Mouse (Mus musculus) liver, embryonic 14.5 days (tissue): ENCODE data around the gene Armc10. TPM values are rescaled to one million over a fixed set of nuclear protein-coding genes. Genes with fewer than 3 reads are reported as not detected.
"Not testable (repeated sequence)": the region's sequence is repeated elsewhere in the genome, so short reads cannot be mapped to it uniquely, and the experiment has no call there.

Experiments used
- ATAC-seq: fragments of 200-750 bp; cut with Nextera tagmentation; 2 replicates; pipeline ENCODE4 v1.8.0; 2017; ENCODE audit warnings: moderate number of reproducible peaks, mild to moderate bottlenecking, moderate library complexity; ENCODE audit not compliant: insufficient read depth
- DNase-seq, 3 experiments: peaks; one replicate each; pipeline ENCODE4 v3.0.0-alpha.2; 2012 to 2013; ENCODE audit warnings: low read depth in 3 of 3, low spot score in 3 of 3
- H3K27ac ChIP-seq: fragments of 300-500 bp; sonication (generic); 2 replicates; pipeline ENCODE4 v1.5.1; 2014; ENCODE audit warnings: moderate library complexity, mild to moderate bottlenecking, control low read depth, inconsistent platforms
- H3K27me3 ChIP-seq: fragments of 300-500 bp; sonication (generic); 2 replicates; pipeline ENCODE4 v1.6.1; 2014; ENCODE audit warnings: mild to moderate bottlenecking, low read length, moderate library complexity; ENCODE audit not compliant: control insufficient read depth, insufficient read depth
- H3K36me3 ChIP-seq: fragments of 300-500 bp; sonication (generic); replicated peaks from 2 replicates; pipeline ENCODE4 v1.6.1; 2014; ENCODE audit warnings: low read depth; ENCODE audit not compliant: control insufficient read depth, insufficient read depth
- H3K4me1 ChIP-seq, 2 experiments: fragments of 200-500 bp in 1 of 2; fragments of 300-500 bp in 1 of 2; sonication (generic) in 1 of 2; replicated peaks; 2 replicates each; pipeline ENCODE4 v1.6.1; 2012 to 2014; ENCODE audit warnings: antibody characterized with exemption in 1 of 2, inconsistent platforms in 1 of 2, low read length in 1 of 2; ENCODE audit not compliant: control insufficient read depth in 2 of 2, insufficient read depth in 2 of 2
- H3K4me2 ChIP-seq: fragments of 300-500 bp; sonication (generic); 2 replicates; pipeline ENCODE4 v1.6.1; 2014; ENCODE audit warnings: low read depth, mild to moderate bottlenecking, control low read depth, moderate library complexity
- H3K4me3 ChIP-seq, 2 experiments: fragments of 200-500 bp in 1 of 2; fragments of 300-500 bp in 1 of 2; sonication (generic) in 1 of 2; 2 replicates each; pipeline ENCODE4 v1.5.1; 2012 to 2014; ENCODE audit warnings: low read depth in 2 of 2, low read length in 2 of 2, mild to moderate bottlenecking in 2 of 2, control low read depth in 1 of 2, inconsistent platforms in 1 of 2, moderate library complexity in 1 of 2; ENCODE audit not compliant: insufficient read depth in 1 of 2
- H3K9ac ChIP-seq: fragments of 300-500 bp; sonication (generic); replicated peaks from 2 replicates; pipeline ENCODE4 v1.6.1; 2014; ENCODE audit warnings: mild to moderate bottlenecking, control low read depth, moderate library complexity
- H3K9me3 ChIP-seq: fragments of 300-500 bp; sonication (generic); 2 replicates; pipeline ENCODE4 v1.6.1; 2016; ENCODE audit warnings: low read length, mixed read lengths; ENCODE audit not compliant: control insufficient read depth
- CTCF ChIP-seq: IDR thresholded peaks from 2 replicates; pipeline ENCODE4 v1.5.1; 2016; ENCODE audit warnings: antibody characterized with exemption, low read depth, control low read depth
- EP300 ChIP-seq: IDR thresholded peaks from 2 replicates; pipeline ENCODE4 v1.6.1; 2016; ENCODE audit warnings: antibody characterized with exemption, low read depth
- WGBS: fragments of 180-500 bp; shearing (Covaris S2); extraction: QIAGEN DNeasy Blood & Tissue Kit; methylation state at CpG from one replicate; pipeline ENCODE4 v1.1.7; 2014; ENCODE audit not compliant: insufficient replicate concordance; 5-methylcytosine and 5-hydroxymethylcytosine counted together
- polyA plus RNA-seq, 2 experiments: library from polyadenylated mRNA; depleted of rRNA in 1 of 2; stranded (reverse) in 1 of 2; unstranded in 1 of 2; fragments of >200 nt; fragmentation: Nextera tagmentation in 1 of 2; extraction: Ambion mirVana in 1 of 2; gene quantifications; 2 replicates each; pipeline versions ENCODE4 v1.2.1 to v1.2.3; 2012 to 2014

The Armc10 gene
- polyA plus RNA-seq, 2 experiments, result 7.2 to 9.0 TPM

DNA sequence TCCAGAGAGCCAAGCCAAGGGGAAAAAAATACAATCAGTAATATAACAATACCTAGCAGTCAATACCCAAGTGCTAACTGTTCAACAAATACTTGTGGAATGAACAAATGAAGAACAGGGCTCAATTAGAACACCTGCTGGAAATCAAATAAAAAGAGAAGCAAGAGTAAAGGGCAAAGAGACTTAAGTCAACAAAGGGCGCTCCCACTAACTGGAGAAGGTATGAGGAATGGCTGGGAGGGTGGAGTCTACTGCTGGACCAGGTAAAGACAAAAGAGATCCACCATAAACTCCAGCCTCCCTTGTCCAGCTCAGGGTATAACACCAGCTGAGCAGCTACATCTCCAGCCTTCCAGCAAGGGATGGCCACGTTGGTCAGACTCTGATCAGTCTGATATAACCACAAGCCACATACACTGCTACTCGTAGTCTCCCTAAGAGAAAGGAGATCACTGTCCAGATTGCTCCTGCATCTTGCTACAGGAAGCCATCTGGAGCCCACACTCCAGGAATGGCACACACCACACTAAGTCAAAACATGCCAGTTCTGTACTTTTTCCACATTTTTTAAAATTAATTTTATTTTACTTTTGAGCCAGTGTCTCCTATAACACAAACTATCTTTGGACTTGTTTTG, 49.4 kb downstream of the Armc10 start:
- Histone ChIP-seq H3K4me2 (no peak overlapping the region), H3K4me3 (no peak overlapping the region), H3K27ac (no peak overlapping the region), H3K27me3 (no peaks in the 10 kb centered on the region), H3K9me3 (no peaks in the 10 kb centered on the region), H3K9ac (no peak overlapping the region), H3K4me1 (peaks cover 0 to 2% of the 10 kb centered on the region in 2 experiments; a peak in 1 of 4 replicates), H3K36me3 (no peaks in the 10 kb centered on the region)
- WGBS, result 30% methylated on average over 3 of the region's 3 CpGs
- no peak for TF ChIP-seq CTCF
- no peak for TF ChIP-seq EP300
- DNase-seq (no peak), ATAC-seq (no peak)

DNA sequence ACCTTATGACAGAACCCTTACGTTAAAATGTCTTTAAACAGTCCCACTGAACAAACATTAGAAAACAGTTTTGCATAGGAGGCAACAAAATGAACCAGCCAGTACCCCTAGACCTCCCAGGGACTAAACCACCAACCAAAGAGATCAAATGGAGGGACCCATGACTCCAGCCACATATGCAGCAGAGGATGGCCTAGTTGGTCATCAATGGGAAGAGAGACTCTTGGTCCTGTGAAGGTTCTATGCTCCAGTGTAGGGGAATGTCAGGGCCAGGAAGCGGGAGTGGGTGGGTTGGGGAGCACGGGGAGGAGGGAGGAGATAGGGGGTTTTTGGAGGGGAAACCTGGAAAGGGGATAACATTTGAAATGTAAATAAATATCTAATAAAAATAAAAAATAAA, 53.9 kb downstream of the Armc10 start:
- not testable (repeated sequence) for H3K27ac ChIP-seq, H3K4me3 ChIP-seq, H3K9ac ChIP-seq, H3K36me3 ChIP-seq, ATAC-seq, H3K9me3 ChIP-seq, H3K27me3 ChIP-seq, DNase-seq
- Histone ChIP-seq H3K4me2 (peak overlapping the region; percentile 5; the same call in 1 of the 2 replicates), H3K4me1 (peaks cover 8 to 11% of the 10 kb centered on the region in 2 experiments)
- WGBS, result 85% methylated on average over 3 of the region's 3 CpGs

DNA sequence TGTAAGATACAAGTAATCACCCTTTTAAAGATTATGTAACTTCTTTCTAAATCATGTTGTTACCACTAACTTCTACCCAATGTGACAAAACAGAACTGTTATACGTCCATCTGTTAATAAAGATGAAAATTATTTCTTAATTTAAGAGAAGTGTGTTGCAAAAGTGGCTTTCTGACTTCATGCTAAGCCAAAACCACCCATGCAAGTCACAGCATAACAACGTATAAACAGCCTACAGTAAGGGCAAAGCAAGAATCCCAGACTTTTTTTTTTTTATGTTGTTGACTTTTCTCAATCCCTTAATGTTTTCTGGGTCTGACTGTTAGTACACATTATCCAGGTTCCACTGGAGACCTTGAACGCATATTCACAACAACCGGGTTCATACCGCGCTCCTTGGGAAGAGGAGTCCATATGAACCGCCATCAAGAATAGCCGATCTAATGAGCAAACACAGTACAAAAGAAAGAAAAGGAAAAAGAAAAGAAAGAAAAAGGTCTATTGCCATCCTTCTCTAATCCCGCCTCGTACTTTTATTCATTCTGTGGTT, 54.7 kb downstream of the Armc10 start:
- Histone ChIP-seq H3K9ac (peak overlapping the region; percentile 81), H3K4me2 (peak overlapping the region; percentile 96), H3K27ac (no peak overlapping the region), H3K9me3 (no peaks in the 10 kb centered on the region), H3K27me3 (no peaks in the 10 kb centered on the region), H3K4me3 (peak overlapping the region; percentile 65 to 83), H3K4me1 (peaks cover 8 to 11% of the 10 kb centered on the region in 2 experiments), H3K36me3 (no peaks in the 10 kb centered on the region)
- no peak for TF ChIP-seq EP300
- TF ChIP-seq CTCF, result no peak
- 20% methylated on average over 10 of the region's 10 CpGs for WGBS
- DNase-seq (no peak), ATAC-seq (no peak)

DNA sequence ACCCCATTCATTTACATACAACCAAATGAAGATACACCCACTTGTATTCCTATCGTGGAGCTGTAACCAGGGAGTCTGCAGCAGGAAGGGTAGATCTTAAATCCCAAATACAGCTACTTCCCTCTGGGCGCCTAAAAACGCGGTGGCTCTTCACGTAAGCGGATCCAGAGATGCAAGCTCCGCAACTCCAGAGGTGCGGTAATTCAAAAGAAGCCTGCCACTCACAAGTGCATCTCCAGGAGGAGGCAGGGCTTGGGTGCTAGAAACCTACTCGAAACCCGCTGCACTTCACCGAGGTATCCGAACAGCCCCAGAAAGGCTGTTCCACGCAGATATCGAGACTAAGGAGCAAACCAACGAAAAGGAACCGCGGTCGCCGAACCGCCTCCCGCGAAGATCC, 55.3 kb downstream of the Armc10 start:
- H3K4me1 ChIP-seq, result peaks cover 8 to 11% of the 10 kb centered on the region in 2 experiments
- peak; percentile 24 for ATAC-seq
- TF ChIP-seq EP300 (no peak), CTCF (no peak)
- under 1% methylated on average over 22 of the region's 22 CpGs for WGBS
- H3K27ac ChIP-seq, result peak overlapping the region; percentile 52
- DNase-seq, result no peak
- H3K36me3 ChIP-seq, result no peaks in the 10 kb centered on the region
- H3K27me3 ChIP-seq, result no peaks in the 10 kb centered on the region
- no peaks in the 10 kb centered on the region for H3K9me3 ChIP-seq
- H3K4me2 ChIP-seq, result peak overlapping the region; percentile 96
- H3K4me3 ChIP-seq, result peak overlapping the region; percentile 65 to 83
- H3K9ac ChIP-seq, result peak overlapping the region; percentile 81

DNA sequence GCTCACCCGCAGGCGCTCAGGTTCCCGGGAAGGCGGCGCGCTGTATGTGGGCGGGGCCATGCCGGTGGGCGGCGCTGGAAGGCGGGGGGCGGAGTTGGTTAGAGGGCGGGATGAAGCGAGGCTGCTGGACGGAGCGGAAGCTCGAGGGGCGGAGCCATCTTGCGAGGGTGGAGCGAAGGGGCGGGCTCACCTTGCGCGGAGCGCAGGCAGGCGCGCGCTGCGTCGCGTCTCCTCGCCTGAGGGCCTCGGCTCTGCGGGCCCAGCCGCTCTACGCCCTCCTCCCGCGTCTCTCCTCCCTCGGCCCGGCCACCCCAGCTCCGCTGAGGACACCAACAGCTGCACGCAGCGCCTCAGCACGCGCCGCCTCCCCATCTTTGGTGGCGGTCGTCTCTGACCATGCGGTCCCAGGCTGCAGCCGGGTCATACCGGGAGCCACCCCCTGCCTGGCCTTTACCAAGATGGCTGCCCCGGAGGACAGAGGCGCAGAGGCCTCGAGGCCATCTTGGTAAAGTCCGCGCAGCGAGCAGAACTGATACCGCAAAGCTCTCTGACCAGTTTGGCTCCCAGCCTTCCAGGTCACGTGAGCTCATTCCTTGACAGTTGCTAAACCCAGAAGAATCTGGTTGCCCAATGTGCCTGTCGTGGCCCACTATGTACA, 55.9 kb downstream of the Armc10 start, which contains the start of gene Napepld:
Napepld (minus strand) TSS at position 46 of the 658 bp plus-strand sequence.
- ATAC-seq (peak; percentile 99), DNase-seq (peak; percentile 91 to 93 (median 93))
- Histone ChIP-seq H3K4me3 (peak within 1 kb of the TSS; percentile 65 to 83), H3K27ac (peak within 1 kb of the TSS; percentile 57), H3K9me3 (no peaks in the 10 kb centered on the region), H3K4me1 (peaks cover 8 to 11% of the 10 kb centered on the region in 2 experiments), H3K4me2 (peak within 1 kb of the TSS; percentile 96), H3K9ac (peak within 1 kb of the TSS; percentile 81), H3K27me3 (no peaks in the 10 kb centered on the region), H3K36me3 (no peaks in the 10 kb centered on the region)
- under 1% methylated on average over 57 of the region's 59 CpGs for WGBS
- TF ChIP-seq CTCF, result peak; percentile 5; the same call in 1 of the 2 replicates
- TF ChIP-seq EP300, result no peak
